Mouse (Mus musculus): ENCODE measurements at regions not wholly inside any gene's neighbourhood (a gene's known extent, or its start where the extent isn't known, plus 50 kb on each side); places are given as distances from the start of the nearest gene placed in this dataset.

DNA sequence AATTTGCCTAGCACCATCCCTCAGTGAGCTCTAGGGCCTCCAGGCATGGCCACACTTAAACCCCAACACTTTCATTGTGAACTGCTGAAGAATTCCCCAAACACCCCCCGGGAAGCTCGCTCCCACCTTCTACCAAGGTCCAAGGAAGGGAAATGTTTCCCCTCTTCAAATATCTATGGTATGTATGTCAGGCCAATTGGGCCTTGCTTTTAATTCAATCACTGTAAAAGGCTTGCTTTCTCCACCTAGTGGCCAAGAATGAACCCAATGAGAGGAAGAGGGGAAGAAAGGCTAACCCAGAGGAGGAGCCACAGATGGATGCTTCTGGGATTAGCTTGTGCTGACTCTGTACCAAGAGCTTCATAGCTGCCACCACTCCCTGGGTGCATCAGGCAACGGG, 336.3 kb upstream of the Tgfbr2 start:
- no peak for DNase-seq (ENCODE audit: low spot score)

GRCm38 (mm10) chr9:116507756-116508155, 332.6 kb upstream of the Tgfbr2 start:
- no peak for DNase-seq (ENCODE audit: low spot score)

DNA sequence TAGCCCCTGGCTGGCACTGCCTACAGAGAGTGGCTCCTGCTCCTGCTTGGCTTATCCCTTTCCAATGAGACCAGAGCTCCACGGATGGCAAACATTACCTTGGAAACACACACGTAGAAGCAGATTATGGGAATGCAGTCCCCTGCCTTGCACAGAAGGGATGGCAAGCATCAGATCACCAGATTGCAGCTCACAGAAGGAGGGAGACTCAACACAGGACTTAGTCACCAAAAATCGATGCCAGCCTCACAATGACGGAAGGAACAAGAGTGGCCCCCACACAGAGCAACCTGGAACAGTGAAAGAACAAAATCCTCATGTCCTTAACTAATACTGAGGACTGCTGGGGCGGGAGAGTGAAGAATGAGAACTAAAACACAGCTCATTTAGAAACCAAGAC, 327.7 kb upstream of the Tgfbr2 start:
- peak; percentile 61 for DNase-seq (ENCODE audit: low spot score)

DNA sequence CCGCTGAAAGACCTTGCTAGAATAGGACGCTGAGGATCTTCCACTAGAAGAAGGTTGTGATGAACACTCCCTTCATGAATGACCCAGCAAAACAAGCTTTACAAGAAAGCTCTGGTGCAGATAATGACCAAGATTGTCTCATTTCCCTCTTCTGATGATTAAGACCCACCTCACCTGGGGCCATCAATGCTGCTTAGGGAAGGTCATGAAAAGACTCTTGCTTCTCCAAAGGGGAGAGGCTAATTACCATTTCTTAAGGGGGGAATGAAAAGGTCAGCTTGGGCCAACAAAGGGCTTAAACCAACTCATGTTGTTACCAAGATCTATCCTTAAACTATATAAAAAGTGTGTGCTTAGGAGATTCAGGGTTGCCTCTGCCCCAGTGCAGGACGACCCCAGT, 325.8 kb upstream of the Tgfbr2 start:
- DNase-seq (ENCODE audit: low spot score): no peak

GRCm38 (mm10) chr9:116491227-116491626, 316.1 kb upstream of the Tgfbr2 start:
- no peak for DNase-seq (ENCODE audit: low spot score)

GRCm38 (mm10) chr9:116489787-116490186, 314.6 kb upstream of the Tgfbr2 start:
- DNase-seq (ENCODE audit: low spot score): no peak

- DNase-seq (ENCODE audit: low spot score): no peak
Measured at GRCm38 (mm10) chr9:116489273-116489672, 314.1 kb upstream of the Tgfbr2 start.

- DNase-seq (ENCODE audit: low spot score): no peak
Measured at GRCm38 (mm10) chr9:116477309-116477708, 302.1 kb upstream of the Tgfbr2 start.

GRCm38 (mm10) chr9:116475206-116475955, 300.2 kb upstream of the Tgfbr2 start:
- no peak for DNase-seq (ENCODE audit: low spot score)

- DNase-seq (ENCODE audit: low spot score): no peak
Measured at GRCm38 (mm10) chr9:116472855-116473254, 297.7 kb upstream of the Tgfbr2 start.

- no peak for DNase-seq (ENCODE audit: low spot score)
Measured at GRCm38 (mm10) chr9:116468569-116469250, 293.6 kb upstream of the Tgfbr2 start.

DNA sequence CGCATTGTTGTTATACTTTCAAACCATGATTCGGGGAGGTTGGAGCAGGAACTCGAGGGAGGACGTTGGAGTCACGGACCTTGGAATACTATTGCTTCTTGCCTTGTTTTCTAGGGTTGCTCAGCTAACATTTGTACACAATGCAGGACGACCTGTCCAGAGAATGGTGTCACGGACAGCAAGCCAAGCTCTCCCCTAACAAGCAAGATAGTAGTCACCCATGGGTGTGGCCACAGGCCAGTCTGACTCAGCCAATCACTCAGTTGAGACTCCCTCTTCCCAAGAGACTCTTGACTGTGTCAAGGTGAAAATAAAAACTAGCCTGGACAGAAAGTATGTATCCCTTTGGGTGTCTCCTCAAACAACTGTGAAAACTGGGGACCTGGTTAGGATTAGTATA, 291.2 kb upstream of the Tgfbr2 start:
- DNase-seq (ENCODE audit: low spot score): no peak

- no peak for DNase-seq (ENCODE audit: low spot score)
Measured at GRCm38 (mm10) chr9:116464626-116465025, 289.5 kb upstream of the Tgfbr2 start.

- no peak for DNase-seq (ENCODE audit: low spot score)
Measured at GRCm38 (mm10) chr9:116462232-116462631, 287.1 kb upstream of the Tgfbr2 start.

GRCm38 (mm10) chr9:116460022-116460421, 284.9 kb upstream of the Tgfbr2 start:
- no peak for DNase-seq (ENCODE audit: low spot score)

GRCm38 (mm10) chr9:116452050-116452449, 276.9 kb upstream of the Tgfbr2 start:
- DNase-seq (ENCODE audit: low spot score): no peak

DNA sequence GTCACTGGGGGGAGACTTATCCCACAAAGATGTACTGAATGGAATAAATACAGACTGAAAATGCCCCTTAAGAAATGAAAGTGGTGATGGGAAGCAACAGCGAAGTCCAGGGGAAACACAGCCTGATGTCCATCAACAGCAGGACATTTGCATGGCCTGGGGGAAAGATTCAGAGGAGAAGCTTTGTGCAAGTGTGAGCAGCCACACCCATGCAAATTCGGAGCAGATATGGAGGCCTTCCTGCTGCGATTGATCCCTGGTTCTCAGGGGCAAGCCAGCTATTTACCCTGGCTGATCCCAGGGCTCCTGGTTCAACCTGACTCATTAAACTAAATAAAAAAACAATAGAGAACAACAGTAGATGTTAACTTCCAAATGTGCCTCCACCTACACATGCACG, 275.7 kb upstream of the Tgfbr2 start:
- DNase-seq (ENCODE audit: low spot score): no peak

DNA sequence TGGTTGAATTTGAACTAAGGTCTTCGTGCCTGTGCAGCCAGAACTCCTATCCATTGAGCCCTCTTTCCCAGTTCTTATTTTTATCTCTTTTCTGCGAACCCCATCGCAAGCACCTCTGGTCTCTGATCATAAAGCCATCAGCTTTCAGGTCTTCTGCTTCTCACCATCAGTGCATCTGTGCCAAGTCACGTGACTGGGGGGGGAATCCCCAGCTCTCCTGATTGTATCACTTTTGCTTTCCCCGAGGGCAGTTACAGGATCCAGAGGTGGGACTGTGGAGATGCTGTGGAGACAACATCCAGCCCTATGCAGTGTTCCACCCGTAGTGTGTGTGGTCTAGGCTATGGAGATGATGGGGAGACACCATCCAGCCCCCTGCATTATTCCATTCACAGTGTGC, 272.6 kb upstream of the Tgfbr2 start:
- DNase-seq (ENCODE audit: low spot score): no peak

DNA sequence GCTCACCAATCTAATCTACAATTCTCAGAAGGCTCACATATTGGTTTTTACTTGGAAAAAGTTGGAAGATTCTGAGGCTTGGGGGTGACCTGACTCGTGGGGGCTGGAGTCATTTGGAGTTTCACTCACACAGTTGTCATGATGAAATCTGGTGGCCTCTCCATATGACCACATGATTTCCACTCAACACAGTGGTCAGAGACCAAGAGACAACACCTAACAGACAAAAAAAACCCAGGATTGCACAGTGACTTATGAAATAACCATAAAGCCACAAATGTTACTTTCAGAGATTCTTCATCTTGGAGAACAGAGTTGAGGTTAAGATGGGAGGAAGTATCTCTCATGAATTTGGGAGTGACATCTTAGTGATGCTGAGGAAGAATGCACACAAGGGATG, 263.4 kb upstream of the Tgfbr2 start:
- DNase-seq (ENCODE audit: low spot score): no peak

DNA sequence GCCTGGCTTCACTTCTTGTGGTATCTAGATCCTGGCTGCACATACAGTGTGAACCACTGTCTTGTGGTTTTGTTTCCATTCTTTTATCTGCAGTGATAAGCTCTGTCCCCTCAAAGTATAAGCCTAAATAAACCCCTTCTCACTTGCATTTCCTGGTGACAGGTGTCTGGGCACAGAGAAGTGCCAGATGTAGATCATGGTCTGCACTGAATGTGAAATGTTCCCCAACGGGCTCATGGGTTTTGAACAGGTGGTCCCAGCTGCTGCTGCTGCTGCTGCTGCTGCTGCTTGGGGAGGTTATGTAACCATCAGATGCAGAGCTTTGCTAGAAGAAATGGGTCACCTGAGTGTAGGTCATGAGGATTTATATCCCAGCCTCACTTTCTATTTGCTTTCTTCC, 259.3 kb upstream of the Tgfbr2 start:
- no peak for DNase-seq (ENCODE audit: low spot score)

GRCm38 (mm10) chr9:116429061-116429460, 253.9 kb upstream of the Tgfbr2 start:
- DNase-seq (ENCODE audit: low spot score): no peak

GRCm38 (mm10) chr9:116428475-116428874, 253.3 kb upstream of the Tgfbr2 start:
- no peak for DNase-seq (ENCODE audit: low spot score)

DNA sequence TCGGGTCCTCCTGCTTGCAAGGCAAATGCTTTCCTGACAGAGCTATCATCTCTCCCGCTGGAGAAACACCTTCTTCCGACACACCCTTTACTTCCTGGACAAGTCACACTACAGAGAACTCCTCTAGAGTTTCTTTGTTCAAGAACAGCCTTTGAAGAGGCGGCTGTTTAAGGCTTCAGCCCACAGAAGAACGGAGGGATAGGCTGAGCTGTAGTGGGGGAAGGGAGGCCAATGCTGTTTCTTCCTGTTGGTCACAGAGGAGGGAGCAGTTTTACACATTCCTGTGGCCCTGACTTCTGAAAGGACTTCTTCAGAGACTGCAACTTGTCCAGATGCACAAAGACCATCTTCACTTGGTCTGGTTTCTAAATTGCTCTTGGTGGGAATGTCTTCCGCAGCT, 252.1 kb upstream of the Tgfbr2 start:
- DNase-seq (ENCODE audit: low spot score): no peak

All from layer of hippocampus, adult 9-10 months (tissue).